Mouse (Mus musculus): ENCODE results near the gene S1pr1. TPM values are rescaled to one million over a fixed set of nuclear protein-coding genes. Genes with fewer than 3 reads are reported as not detected.

The S1pr1 gene
- polyA plus RNA-seq, 2 experiments = 18.5 to 20.5 TPM

- H3K4me1 ChIP-seq (ENCODE audit: control insufficient read depth, insufficient read depth, low read length) = 0 out of 2 replicates have a peak, but pooled peaks cover 2% of the 10 kb centered on the region
- DNase-seq (ENCODE audit: low spot score) (no peak), ATAC-seq (ENCODE audit: low FRiP score, low read depth) (no peak)
- no peak overlapping the region for H3K4me2 ChIP-seq (replicated peaks; ENCODE audit: low read depth, low read length, severe bottlenecking)
- no peak for TF ChIP-seq POLR2A (IDR thresholded peaks at IDR 0.05; ENCODE audit: borderline replicate concordance, extremely low read depth, insufficient read depth, insufficient read length)
- no peak overlapping the region for H3K9ac ChIP-seq (ENCODE audit: low read depth, low read length, severe bottlenecking)
- no peaks in the 10 kb centered on the region for H3K9me3 ChIP-seq (ENCODE audit: control insufficient read depth, low read length)
- H3K4me3 ChIP-seq (replicated peaks; ENCODE audit: low read length) = no peak overlapping the region
- H3K27me3 ChIP-seq (ENCODE audit: control insufficient read depth, insufficient read depth, low read length) = no peaks in the 10 kb centered on the region
- WGBS = 56% methylated on average over 8 of the region's 8 CpGs
- no peak overlapping the region for H3K27ac ChIP-seq (replicated peaks; ENCODE audit: low read depth, low read length)
- no peaks in the 10 kb centered on the region for H3K36me3 ChIP-seq (ENCODE audit: control insufficient read depth, insufficient read depth, low read length)
Measured at GRCm38 (mm10) chr3:115754466-115754865, 39.6 kb upstream of the S1pr1 start.

- DNase-seq (ENCODE audit: low spot score) (no peak), ATAC-seq (ENCODE audit: low FRiP score, low read depth) (no peak)
- Histone ChIP-seq H3K9ac (ENCODE audit: low read depth, low read length, severe bottlenecking) (no peak overlapping the region), H3K9me3 (ENCODE audit: control insufficient read depth, low read length) (no peaks in the 10 kb centered on the region), H3K4me1 (ENCODE audit: control insufficient read depth, insufficient read depth, low read length) (no peaks in the 10 kb centered on the region), H3K4me2 (replicated peaks; ENCODE audit: low read depth, low read length, severe bottlenecking) (no peak overlapping the region), H3K27ac (replicated peaks; ENCODE audit: low read depth, low read length) (no peak overlapping the region), H3K36me3 (ENCODE audit: control insufficient read depth, insufficient read depth, low read length) (no peaks in the 10 kb centered on the region), H3K4me3 (replicated peaks; ENCODE audit: low read length) (no peak overlapping the region), H3K27me3 (ENCODE audit: control insufficient read depth, insufficient read depth, low read length) (no peaks in the 10 kb centered on the region)
- WGBS = 87% methylated on average over 3 of the region's 3 CpGs
- no peak for TF ChIP-seq POLR2A (IDR thresholded peaks at IDR 0.05; ENCODE audit: borderline replicate concordance, extremely low read depth, insufficient read depth, insufficient read length)
Measured at GRCm38 (mm10) chr3:115750369-115750768, 35.5 kb upstream of the S1pr1 start.

GRCm38 (mm10) chr3:115748289-115748989 is 33.6 kb upstream of the S1pr1 start:
- Histone ChIP-seq H3K36me3 (ENCODE audit: control insufficient read depth, insufficient read depth, low read length) (no peaks in the 10 kb centered on the region), H3K4me1 (ENCODE audit: control insufficient read depth, insufficient read depth, low read length) (no peaks in the 10 kb centered on the region), H3K4me2 (replicated peaks; ENCODE audit: low read depth, low read length, severe bottlenecking) (no peak overlapping the region), H3K27ac (replicated peaks; ENCODE audit: low read depth, low read length) (no peak overlapping the region), H3K9ac (ENCODE audit: low read depth, low read length, severe bottlenecking) (no peak overlapping the region), H3K9me3 (ENCODE audit: control insufficient read depth, low read length) (no peaks in the 10 kb centered on the region), H3K4me3 (replicated peaks; ENCODE audit: low read length) (no peak overlapping the region), H3K27me3 (ENCODE audit: control insufficient read depth, insufficient read depth, low read length) (no peaks in the 10 kb centered on the region)
- ATAC-seq (ENCODE audit: low FRiP score, low read depth) (no peak), DNase-seq (ENCODE audit: low spot score) (no peak)
- 86% methylated on average over 5 of the region's 5 CpGs for WGBS
- no peak for TF ChIP-seq POLR2A (IDR thresholded peaks at IDR 0.05; ENCODE audit: borderline replicate concordance, extremely low read depth, insufficient read depth, insufficient read length)

DNA sequence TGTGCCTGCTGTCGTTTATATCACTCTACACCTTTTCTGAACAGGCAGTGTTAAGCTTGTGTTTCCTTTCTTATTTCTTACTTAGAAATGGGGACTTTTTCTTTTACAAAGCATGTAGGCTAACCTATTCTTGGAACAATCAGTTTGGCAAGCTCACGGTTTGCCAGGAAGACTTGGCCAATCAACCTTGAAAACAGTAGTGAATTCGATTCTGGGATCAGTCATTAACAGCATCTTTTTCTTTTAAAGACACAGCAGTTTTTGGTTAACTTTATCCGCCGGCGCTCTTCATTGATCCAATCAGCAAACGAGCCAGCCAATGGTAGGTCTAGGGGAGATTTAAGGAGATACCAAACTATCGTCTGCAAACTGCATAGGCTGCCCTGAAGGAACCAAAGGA is 31.6 kb upstream of the S1pr1 start:
- WGBS = 52% methylated on average over 8 of the region's 8 CpGs
- Histone ChIP-seq H3K4me1 (ENCODE audit: control insufficient read depth, insufficient read depth, low read length) (no peaks in the 10 kb centered on the region), H3K27me3 (ENCODE audit: control insufficient read depth, insufficient read depth, low read length) (no peaks in the 10 kb centered on the region), H3K9ac (ENCODE audit: low read depth, low read length, severe bottlenecking) (no peak overlapping the region), H3K4me3 (replicated peaks; ENCODE audit: low read length) (no peak overlapping the region), H3K9me3 (ENCODE audit: control insufficient read depth, low read length) (no peaks in the 10 kb centered on the region), H3K27ac (replicated peaks; ENCODE audit: low read depth, low read length) (no peak overlapping the region), H3K4me2 (replicated peaks; ENCODE audit: low read depth, low read length, severe bottlenecking) (no peak overlapping the region), H3K36me3 (ENCODE audit: control insufficient read depth, insufficient read depth, low read length) (no peaks in the 10 kb centered on the region)
- no peak for TF ChIP-seq POLR2A (IDR thresholded peaks at IDR 0.05; ENCODE audit: borderline replicate concordance, extremely low read depth, insufficient read depth, insufficient read length)
- ATAC-seq (ENCODE audit: low FRiP score, low read depth) (no peak), DNase-seq (ENCODE audit: low spot score) (no peak)

DNA sequence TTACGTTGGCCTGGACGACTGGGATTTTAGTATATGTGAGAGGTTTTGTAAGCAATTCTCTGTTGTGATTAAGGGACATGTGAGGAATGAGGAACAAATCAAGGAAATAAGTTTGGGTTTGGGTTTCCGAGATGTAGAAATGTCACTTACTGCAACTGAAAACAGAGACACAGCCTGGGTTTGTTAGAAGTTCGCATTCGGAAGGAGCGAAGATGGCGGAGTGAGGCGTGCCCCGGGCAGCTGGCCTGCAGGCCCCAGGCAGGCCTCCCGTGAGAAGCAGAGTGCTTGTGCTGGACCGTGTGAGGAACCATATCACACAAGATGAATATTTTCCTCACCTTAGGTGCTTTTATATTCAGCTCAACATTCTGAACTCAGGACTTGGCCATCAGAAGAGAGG is 30.2 kb upstream of the S1pr1 start:
- Histone ChIP-seq H3K9ac (ENCODE audit: low read depth, low read length, severe bottlenecking) (no peak overlapping the region), H3K27ac (replicated peaks; ENCODE audit: low read depth, low read length) (no peak overlapping the region), H3K4me2 (replicated peaks; ENCODE audit: low read depth, low read length, severe bottlenecking) (no peak overlapping the region), H3K4me1 (ENCODE audit: control insufficient read depth, insufficient read depth, low read length) (no peaks in the 10 kb centered on the region), H3K36me3 (ENCODE audit: control insufficient read depth, insufficient read depth, low read length) (no peaks in the 10 kb centered on the region), H3K4me3 (replicated peaks; ENCODE audit: low read length) (no peak overlapping the region), H3K9me3 (ENCODE audit: control insufficient read depth, low read length) (no peaks in the 10 kb centered on the region), H3K27me3 (ENCODE audit: control insufficient read depth, insufficient read depth, low read length) (no peaks in the 10 kb centered on the region)
- WGBS = 92% methylated on average over 11 of the region's 11 CpGs
- TF ChIP-seq POLR2A (IDR thresholded peaks at IDR 0.05; ENCODE audit: borderline replicate concordance, extremely low read depth, insufficient read depth, insufficient read length) = no peak
- no peak for DNase-seq (ENCODE audit: low spot score)
- no peak for ATAC-seq (ENCODE audit: low FRiP score, low read depth)

Data from limb, embryonic 14.5 days (tissue).